ENCODE assay signal across 13 mouse cellular contexts in the genomic region with DNA sequence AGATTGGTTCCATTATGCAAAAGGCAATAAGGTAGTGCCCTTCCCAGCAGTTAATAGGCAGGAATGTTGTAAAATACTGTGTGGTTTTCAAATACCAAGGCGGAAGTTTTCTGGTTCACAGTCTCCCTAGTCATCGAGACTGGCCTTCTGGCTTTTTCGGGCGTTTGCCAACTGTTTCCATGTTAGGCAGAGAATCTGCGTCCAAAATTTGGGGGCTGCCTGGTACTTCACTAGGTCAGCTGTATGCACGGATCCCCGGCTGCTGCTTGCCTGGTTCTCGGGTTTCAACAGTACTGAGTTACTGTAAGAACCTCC.
DNase-seq lines count a peak whose midpoint lies in the region; ATAC-seq and TF ChIP-seq lines count a peak whose summit lies in the region.
"Had no signal": no experiment of that assay in that cellular context is flagged by ENCODE, and none has a peak within 500 bp of the region (broad histone marks: within the 10 kb centered on the region; RNA-seq: fewer than 3 reads in every experiment).

No protein-coding gene starts in this region.

- H3K4me2 ChIP-seq in intestine, embryonic 14.5 days (ENCODE audit: low read length), result no peak overlapping the region
- H3K4me2 ChIP-seq in midbrain, embryonic 13.5 days (replicated peaks), result no peak overlapping the region
- H3K4me2 ChIP-seq: liver, embryonic 15.5 days; neural tube, embryonic 15.5 days had no signal

- no peak for TF ChIP-seq CTCF in Patski (IDR thresholded peaks at IDR 0.05)

- 48% methylated on average over 8 of the region's 8 CpGs for WGBS in intestine, embryonic 14.5 days
- WGBS in midbrain, embryonic 13.5 days, result 80% methylated on average over 8 of the region's 8 CpGs

- CTCF ChIA-PET in Patski (lab: Charles Lee), result no interaction called here

- H3K4me3 ChIP-seq in intestine, embryonic 14.5 days (ENCODE audit: low read depth, low read length), result no peak overlapping the region
- H3K4me3 ChIP-seq in midbrain, embryonic 13.5 days (replicated peaks), result no peak overlapping the region
- H3K4me3 ChIP-seq: liver, embryonic 15.5 days; neural tube, embryonic 15.5 days had no signal

- DNase-seq in kidney, adult 18-20 months, result peak; percentile 24
- no peak for DNase-seq in kidney, adult 9 months
- DNase-seq in Patski (ENCODE audit: low read depth, low spot score), result peak; percentile 39
- DNase-seq in intestine, embryonic 14.5 days (ENCODE audit: low spot score), result peak; percentile 58
- DNase-seq in kidney, postnatal 4 days, result peak; percentile 24 to 37
- no peak for DNase-seq in urinary bladder, postnatal 25 days (ENCODE audit: low spot score)
- DNase-seq in thymus, adult 18-20 months, result no peak
- DNase-seq: retina, postnatal 1 day; spleen, adult 18-20 months had no signal

- ATAC-seq in Patski, result peak; percentile 85
- peak; percentile 40; the same call in 1 of the 2 replicates for ATAC-seq in intestine, embryonic 14.5 days (replicated peaks; ENCODE audit: low FRiP score, low TSS enrichment, low read depth)
- ATAC-seq in midbrain, embryonic 13.5 days, result no peak

- POLR2A ChIA-PET in Patski (lab: Charles Lee), result interaction anchor here (1.1 kb wide), 1 partner anchor 31 kb away, joined by 3 read pairs; no protein-coding TSS in a partner anchor

- no peaks in the 10 kb centered on the region for H3K9me3 ChIP-seq in intestine, embryonic 14.5 days (ENCODE audit: control insufficient read depth, low read length)
- no peaks in the 10 kb centered on the region for H3K9me3 ChIP-seq in midbrain, embryonic 13.5 days
- H3K9me3 ChIP-seq: G1E; liver, embryonic 15.5 days; neural tube, embryonic 15.5 days had no signal

- no peak overlapping the region for H3K9ac ChIP-seq in intestine, embryonic 14.5 days (ENCODE audit: low read length)
- no peak overlapping the region for H3K9ac ChIP-seq in midbrain, embryonic 13.5 days (replicated peaks)
- H3K9ac ChIP-seq: liver, embryonic 15.5 days; neural tube, embryonic 15.5 days had no signal

- H3K36me3 ChIP-seq in intestine, embryonic 14.5 days (ENCODE audit: control insufficient read depth, insufficient read depth, low read length), result no peaks in the 10 kb centered on the region
- no peaks in the 10 kb centered on the region for H3K36me3 ChIP-seq in midbrain, embryonic 13.5 days
- H3K36me3 ChIP-seq: G1E; liver, embryonic 15.5 days; neural tube, embryonic 15.5 days had no signal

- H3K27me3 ChIP-seq in Patski, result no peaks in the 10 kb centered on the region
- no peaks in the 10 kb centered on the region for H3K27me3 ChIP-seq in intestine, embryonic 14.5 days (replicated peaks; ENCODE audit: control insufficient read depth, insufficient read depth, low read length)
- H3K27me3 ChIP-seq in midbrain, embryonic 13.5 days, result no peaks in the 10 kb centered on the region
- H3K27me3 ChIP-seq: liver, embryonic 15.5 days; neural tube, embryonic 15.5 days had no signal

- peaks cover 6% of the 10 kb centered on the region; the same call in 1 of the 2 replicates for H3K4me1 ChIP-seq in intestine, embryonic 14.5 days (replicated peaks; ENCODE audit: control insufficient read depth, insufficient read depth, low read length)
- H3K4me1 ChIP-seq in midbrain, embryonic 13.5 days (replicated peaks), result no peaks in the 10 kb centered on the region; the same call in 1 of the 2 replicates
- H3K4me1 ChIP-seq: liver, embryonic 15.5 days; neural tube, embryonic 15.5 days had no signal

- in situ Hi-C loops in Patski (cut with MboI; ENCODE audit: low pct_unique_long_range_greater_than_20kb), result no loop called here

- H3K27ac ChIP-seq in intestine, embryonic 14.5 days (ENCODE audit: low read depth), result peak overlapping the region; percentile 59; the same call in 1 of the 2 replicates
- no peak overlapping the region for H3K27ac ChIP-seq in midbrain, embryonic 13.5 days
- H3K27ac ChIP-seq: liver, embryonic 15.5 days; neural tube, embryonic 15.5 days had no signal

Comparison
In these comparisons a context has a peak if more than half of its experiments do, and no peak if none do; other contexts are left out.
1. DNase-seq: peak in kidney, adult 18-20 months (single experiment), Patski (single experiment), intestine, embryonic 14.5 days (single experiment) and kidney, postnatal 4 days (2 of 2); none in kidney, adult 9 months (single experiment), urinary bladder, postnatal 25 days (single experiment) and thymus, adult 18-20 months (0 of 2).